In genomic region chr17:55959946-55960740, GRCm38 (mm10) we compare ENCODE assay signal across 10 mouse cellular contexts. TPM values are rescaled to one million over a fixed set of nuclear protein-coding genes. Genes with fewer than 3 reads are reported as not detected.
DNase-seq lines count a peak whose midpoint lies in the region; ATAC-seq and TF ChIP-seq lines count a peak whose summit lies in the region.
"Had no signal": no experiment of that assay in that cellular context is flagged by ENCODE, and none has a peak within 500 bp of the region (broad histone marks: within the 10 kb centered on the region; RNA-seq: fewer than 3 reads in every experiment).

No protein-coding gene starts in this region.

- peaks cover 10% of the 10 kb centered on the region; the same call in 1 of the 2 replicates for H3K4me1 ChIP-seq in kidney, adult 2 months (ENCODE audit: control insufficient read depth, insufficient read depth, low read length)
- peaks cover 29% of the 10 kb centered on the region for H3K4me1 ChIP-seq in bone marrow macrophage, adult 2 months (ENCODE audit: control insufficient read depth, insufficient read depth, low read length)
- peaks cover 21% of the 10 kb centered on the region for H3K4me1 ChIP-seq in forebrain, embryonic 16.5 days (replicated peaks; ENCODE audit: control insufficient read depth, insufficient read depth, low read length)
- peaks cover 23% of the 10 kb centered on the region for H3K4me1 ChIP-seq in liver, postnatal 0 days (ENCODE audit: insufficient read depth)

- WGBS in kidney, adult 2 months = 65% methylated on average over 10 of the region's 10 CpGs
- 75% methylated on average over 10 of the region's 10 CpGs for WGBS in forebrain, embryonic 16.5 days
- 66% methylated on average over 10 of the region's 10 CpGs for WGBS in liver, postnatal 0 days (ENCODE audit: insufficient replicate concordance)

- no peak for TF ChIP-seq POLR2A in kidney, adult 2 months (IDR thresholded peaks at IDR 0.05; ENCODE audit: low read depth, low read length)
- TF ChIP-seq POLR2A in bone marrow macrophage, adult 2 months (IDR thresholded peaks at IDR 0.05; ENCODE audit: borderline replicate concordance, low read depth, low read length) = no peak

- no peaks in the 10 kb centered on the region for H3K9me3 ChIP-seq in forebrain, embryonic 16.5 days (ENCODE audit: control insufficient read depth, low read length)
- H3K9me3 ChIP-seq in liver, postnatal 0 days (ENCODE audit: low read length) = no peaks in the 10 kb centered on the region

- ATAC-seq in forebrain, embryonic 16.5 days = no peak
- ATAC-seq in liver, postnatal 0 days = no peak

- TF ChIP-seq EP300 in liver, postnatal 0 days (IDR thresholded peaks at IDR 0.05; ENCODE audit: low read depth) = no peak

- H3K36me3 ChIP-seq in kidney, adult 2 months (ENCODE audit: control insufficient read depth, insufficient read depth, low read length) = no peaks in the 10 kb centered on the region
- peaks cover 2% of the 10 kb centered on the region; the same call in 1 of the 2 replicates for H3K36me3 ChIP-seq in forebrain, embryonic 16.5 days (ENCODE audit: control insufficient read depth, insufficient read depth)
- peaks cover 18% of the 10 kb centered on the region for H3K36me3 ChIP-seq in liver, postnatal 0 days (replicated peaks; ENCODE audit: insufficient read depth, low read length)

- no peak for TF ChIP-seq CTCF in kidney, adult 2 months (conservative IDR thresholded peaks at IDR 0.05; ENCODE audit: insufficient read depth, insufficient read length, low read depth, low read length)
- no peak for TF ChIP-seq CTCF in bone marrow macrophage, adult 2 months (IDR thresholded peaks at IDR 0.05; ENCODE audit: low read depth, low read length)
- TF ChIP-seq CTCF in liver, postnatal 0 days (IDR thresholded peaks at IDR 0.05; ENCODE audit: low read depth) = no peak

- H3K4me2 ChIP-seq in forebrain, embryonic 16.5 days (ENCODE audit: low read length) = peak overlapping the region; percentile 61
- H3K4me2 ChIP-seq in liver, postnatal 0 days (ENCODE audit: low read depth, low read length) = peak overlapping the region; percentile 74

- H3K27me3 ChIP-seq in kidney, adult 2 months (replicated peaks; ENCODE audit: control insufficient read depth, insufficient read depth, low read length) = no peaks in the 10 kb centered on the region
- no peaks in the 10 kb centered on the region; the same call in 1 of the 2 replicates for H3K27me3 ChIP-seq in forebrain, embryonic 16.5 days (replicated peaks; ENCODE audit: control insufficient read depth, insufficient read depth, low read length)
- no peaks in the 10 kb centered on the region for H3K27me3 ChIP-seq in liver, postnatal 0 days (ENCODE audit: insufficient read depth, low read length)
- H3K27me3 ChIP-seq: Patski had no signal

- 0 out of 2 replicates have a peak overlapping the region, but pooled peaks have one; percentile 6 for H3K27ac ChIP-seq in kidney, adult 2 months (ENCODE audit: insufficient read depth, low read depth, low read length)
- H3K27ac ChIP-seq in bone marrow macrophage, adult 2 months (ENCODE audit: insufficient read depth, low read depth, low read length) = peak overlapping the region; percentile 33
- H3K27ac ChIP-seq in forebrain, embryonic 16.5 days (ENCODE audit: low read length) = peak overlapping the region; percentile 95
- H3K27ac ChIP-seq in liver, postnatal 0 days (ENCODE audit: low read depth) = peak overlapping the region; percentile 89

- peak overlapping the region; percentile 50 for H3K9ac ChIP-seq in forebrain, embryonic 16.5 days (replicated peaks; ENCODE audit: low read depth, low read length)
- H3K9ac ChIP-seq in liver, postnatal 0 days (replicated peaks) = peak overlapping the region; percentile 59

- DNase-seq in kidney, adult 2 months = no peak
- DNase-seq in kidney, postnatal 10 days = no peak
- DNase-seq in liver, postnatal 0 days = peak; percentile 12
- DNase-seq in adrenal gland, postnatal 10 days = no peak
- no peak for DNase-seq in left cerebral cortex, adult 18-20 months (ENCODE audit: low spot score in 2 of 2)
- DNase-seq in layer of hippocampus, postnatal 14 days (ENCODE audit: low spot score in 2 of 2) = no peak

- no peak overlapping the region for H3K4me3 ChIP-seq in kidney, adult 2 months (ENCODE audit: insufficient read depth, low read depth, low read length)
- peak overlapping the region; percentile 59 for H3K4me3 ChIP-seq in bone marrow macrophage, adult 2 months (ENCODE audit: insufficient read depth, low read length)
- H3K4me3 ChIP-seq in forebrain, embryonic 16.5 days (replicated peaks; ENCODE audit: low read length) = peak overlapping the region; percentile 55
- H3K4me3 ChIP-seq in liver, postnatal 0 days (ENCODE audit: low read depth, low read length) = peak overlapping the region; percentile 55

RNA-seq across cellular contexts. Expression of gene Yju2, which starts 1.2 kb away (rescaled TPM):
- 7.2 and 7.7 TPM in 2 replicates for polyA plus RNA-seq in kidney, adult 2 months (2012; rRNA removed)
- 10.9 and 15.3 TPM in 2 replicates for polyA plus RNA-seq in bone marrow macrophage, adult 2 months (2012; ENCODE audit: insufficient read depth, insufficient read length, missing spikeins)
- polyA plus RNA-seq in forebrain, embryonic 16.5 days (2015; fragmentation: Nextera tagmentation; extraction: Ambion mirVana) = 26.8 and 27.0 TPM in 2 replicates
- 6.3 and 7.1 TPM in 2 replicates for polyA plus RNA-seq in liver, postnatal 0 days (2015; fragmentation: Nextera tagmentation; extraction: Ambion mirVana)
- total RNA-seq in adrenal gland, postnatal 10 days (2021) = 10 to 100 TPM; 16.7 to 20.1 TPM
- total RNA-seq in left cerebral cortex, adult 18-20 months (2021) = 10 to 100 TPM; 15.0 to 15.2 TPM
- 10 to 100 TPM; 15.0 to 16.2 TPM for total RNA-seq in layer of hippocampus, postnatal 14 days (2021)

RNA-seq across cellular contexts. Expression of gene Ebi3, which starts 7.7 kb away (rescaled TPM):
- polyA plus RNA-seq in kidney, adult 2 months (2012; rRNA removed) = 3.1 and 3.5 TPM in 2 replicates
- 190 and 214 TPM in 2 replicates for polyA plus RNA-seq in bone marrow macrophage, adult 2 months (2012; ENCODE audit: insufficient read depth, insufficient read length, missing spikeins)
- 3.0 and 4.2 TPM in 2 replicates for polyA plus RNA-seq in forebrain, embryonic 16.5 days (2015; fragmentation: Nextera tagmentation; extraction: Ambion mirVana)
- polyA plus RNA-seq in liver, postnatal 0 days (2015; fragmentation: Nextera tagmentation; extraction: Ambion mirVana) = 10.0 and 10.5 TPM in 2 replicates
- total RNA-seq in adrenal gland, postnatal 10 days (2021) = 1 to 10 TPM; 1.5 to 1.8 TPM
- total RNA-seq in left cerebral cortex, adult 18-20 months (2021) = 1 to 10 TPM; 1.3 to 1.8 TPM
- total RNA-seq in layer of hippocampus, postnatal 14 days (2021) = 1 to 10 TPM; 1.9 TPM
- polyA plus RNA-seq: Patski had no signal

RNA-seq across cellular contexts. Expression of gene Shd, which starts 10.1 kb away (rescaled TPM):
- polyA plus RNA-seq in kidney, adult 2 months (2012; rRNA removed) = 22.4 and 31.3 TPM in 2 replicates
- not detected in 2 replicates for polyA plus RNA-seq in bone marrow macrophage, adult 2 months (2012; ENCODE audit: insufficient read depth, insufficient read length, missing spikeins)
- 98.2 and 129 TPM in 2 replicates for polyA plus RNA-seq in forebrain, embryonic 16.5 days (2015; fragmentation: Nextera tagmentation; extraction: Ambion mirVana)
- 0.26 and 0.34 TPM in 2 replicates for polyA plus RNA-seq in liver, postnatal 0 days (2015; fragmentation: Nextera tagmentation; extraction: Ambion mirVana)
- 1 to 10 TPM; 1.6 to 3.8 TPM for total RNA-seq in adrenal gland, postnatal 10 days (2021)
- total RNA-seq in left cerebral cortex, adult 18-20 months (2021) = 10 to 100 TPM; 39.2 to 41.0 TPM
- total RNA-seq in layer of hippocampus, postnatal 14 days (2021) = 10 to 100 TPM; 38.9 to 44.9 TPM
- polyA plus RNA-seq: Patski had no signal

RNA-seq across cellular contexts. Expression of gene Zfp119b, which starts 10.8 kb away (rescaled TPM):
- polyA plus RNA-seq in kidney, adult 2 months (2012; rRNA removed) = 0.46 and 0.69 TPM in 2 replicates
- polyA plus RNA-seq in bone marrow macrophage, adult 2 months (2012; ENCODE audit: insufficient read depth, insufficient read length, missing spikeins) = 5.7 and 7.9 TPM in 2 replicates
- polyA plus RNA-seq in forebrain, embryonic 16.5 days (2015; fragmentation: Nextera tagmentation; extraction: Ambion mirVana) = 6.7 and 8.3 TPM in 2 replicates
- polyA plus RNA-seq in liver, postnatal 0 days (2015; fragmentation: Nextera tagmentation; extraction: Ambion mirVana) = 3.8 and 4.4 TPM in 2 replicates
- 1 to 10 TPM; 4.1 to 4.2 TPM for total RNA-seq in adrenal gland, postnatal 10 days (2021)
- total RNA-seq in left cerebral cortex, adult 18-20 months (2021) = 1 to 10 TPM; 3.3 to 4.2 TPM
- total RNA-seq in layer of hippocampus, postnatal 14 days (2021) = 1 to 10 TPM; 4.1 to 4.9 TPM

RNA-seq across cellular contexts. Expression of gene Fsd1, which starts 26.2 kb away (rescaled TPM):
- 0.36 and 0.48 TPM in 2 replicates for polyA plus RNA-seq in kidney, adult 2 months (2012; rRNA removed)
- not detected in 2 replicates for polyA plus RNA-seq in bone marrow macrophage, adult 2 months (2012; ENCODE audit: insufficient read depth, insufficient read length, missing spikeins)
- 144 and 179 TPM in 2 replicates for polyA plus RNA-seq in forebrain, embryonic 16.5 days (2015; fragmentation: Nextera tagmentation; extraction: Ambion mirVana)
- not detected in 2 replicates for polyA plus RNA-seq in liver, postnatal 0 days (2015; fragmentation: Nextera tagmentation; extraction: Ambion mirVana)
- 1 to 10 TPM; 1.4 to 3.7 TPM for total RNA-seq in adrenal gland, postnatal 10 days (2021)
- total RNA-seq in left cerebral cortex, adult 18-20 months (2021) = 10 to 100 TPM; 81.3 to 86.5 TPM
- total RNA-seq in layer of hippocampus, postnatal 14 days (2021) = 10 to 100 TPM; 73.1 to 76.4 TPM
- total RNA-seq: hematopoietic stem cell, adult 5-6 weeks had no signal

Comparison
In these comparisons a context has a peak if more than half of its experiments do, and no peak if none do; other contexts are left out.
1. H3K27ac ChIP-seq: peak in every context shown above with its lines; median percentile 95 in forebrain, embryonic 16.5 days; 89 in liver, postnatal 0 days; 33 in bone marrow macrophage, adult 2 months; 6 in kidney, adult 2 months.
2. RNA of gene Ebi3, which starts 7.7 kb away (polyA plus RNA-seq): 190 to 214 TPM in bone marrow macrophage, adult 2 months; 10.0 to 10.5 TPM in liver, postnatal 0 days, 3.0 to 4.2 TPM in forebrain, embryonic 16.5 days and 3.1 to 3.5 TPM in kidney, adult 2 months; every median in the first group is over 10 times any median in the second.
3. RNA of gene Shd, which starts 10.1 kb away (polyA plus RNA-seq): 98.2 to 129 TPM in forebrain, embryonic 16.5 days and 22.4 to 31.3 TPM in kidney, adult 2 months; 0.26 to 0.34 TPM in liver, postnatal 0 days and not detected in bone marrow macrophage, adult 2 months; every median in the first group is over 10 times any median in the second.